Mouse (Mus musculus): ENCODE measurements around the gene Cfap300.

Cfap300 gene

GRCm38 (mm10) chr9:7980162-7980561 is 62.5 kb downstream of the Cfap300 start:
- DNase-seq: no peak

- no peak for DNase-seq
These were observed 63.3 kb downstream of the Cfap300 start for GRCm38 (mm10) chr9:7979153-7979916.

- no peak for DNase-seq
These were observed 64.1 kb downstream of the Cfap300 start for GRCm38 (mm10) chr9:7978502-7978901.

GRCm38 (mm10) chr9:7977587-7977986 is 65.0 kb downstream of the Cfap300 start:
- DNase-seq: peak in 1 of 2 experiments; percentile 28

- DNase-seq: no peak
These were observed 70.6 kb downstream of the Cfap300 start for GRCm38 (mm10) chr9:7971993-7972392.
